Mouse (Mus musculus): ENCODE results near the gene Rtl8c.
A peak's percentile ranks its signal among the peaks of the same experiment; 100 is the strongest.
"Not testable (repeated sequence)": the region's sequence is repeated elsewhere in the genome, so short reads cannot be mapped to it uniquely, and the experiment has no call there.

The Rtl8c gene

DNA sequence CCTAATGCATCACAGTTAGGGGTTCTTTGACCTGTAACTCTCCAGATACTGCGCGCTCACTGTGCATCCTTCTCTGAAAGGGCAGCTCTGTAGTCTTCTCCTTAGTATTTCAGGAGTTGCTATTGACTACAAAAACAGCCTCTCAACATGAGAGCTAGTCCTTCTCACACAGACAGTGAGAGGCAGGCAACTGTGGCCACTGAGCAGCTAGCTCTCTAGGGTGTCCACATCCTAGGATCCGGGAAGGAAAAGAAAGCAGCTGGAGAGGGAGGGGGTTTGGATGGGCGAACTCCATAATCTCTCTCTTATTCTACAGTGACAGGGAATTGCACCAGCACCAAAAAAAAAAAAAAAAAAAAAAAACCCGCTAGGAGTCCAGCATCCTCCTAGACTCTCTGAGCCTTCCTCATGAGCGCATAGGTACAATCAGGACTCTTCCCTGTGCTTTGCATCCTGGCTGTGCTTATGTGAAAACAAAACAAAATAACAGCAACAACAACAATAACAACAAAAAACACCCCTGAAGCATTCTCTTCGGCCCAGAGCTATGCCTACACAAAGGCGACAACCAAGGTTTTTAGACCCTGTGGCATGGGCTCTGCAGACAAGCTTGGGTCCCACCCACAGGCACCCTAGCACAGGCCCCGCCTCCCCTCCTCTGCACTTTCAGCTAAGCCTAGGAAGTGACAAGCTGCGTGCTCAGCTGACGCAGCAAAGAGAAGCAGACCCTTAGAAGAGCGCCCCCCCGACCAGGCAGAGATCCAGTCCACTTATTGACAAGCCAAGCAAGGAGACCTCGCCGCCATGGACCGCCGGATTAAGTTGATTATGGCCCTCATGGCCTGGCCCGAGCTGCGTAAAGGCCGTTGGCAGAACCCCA, at the start of gene Rtl8c:
Gene Rtl8c, plus strand, starts transcription at position 791 of the 880 bp plus-strand sequence.
- no peak for DNase-seq (ENCODE audit: low read depth)

DNA sequence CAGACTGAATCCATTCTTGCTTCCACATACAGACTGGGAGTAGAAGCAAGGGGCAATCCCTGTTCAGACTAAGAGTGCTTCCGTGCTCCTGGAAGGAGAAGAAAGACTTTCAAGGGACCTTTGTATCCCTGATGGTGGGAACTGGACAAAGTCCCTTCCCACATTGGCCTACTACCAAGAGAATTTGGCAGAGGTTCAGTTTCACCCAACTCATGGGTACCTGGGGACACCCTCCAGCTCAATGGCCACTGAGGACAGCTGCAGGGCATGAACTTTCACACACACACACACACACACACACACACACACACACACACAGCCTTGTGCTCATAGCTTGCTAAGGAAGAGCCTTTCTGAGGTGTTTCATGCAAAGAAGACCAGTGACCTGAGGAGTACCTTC, 28.5 kb upstream of the Rtl8c start:
- DNase-seq (ENCODE audit: low read depth): no peak

DNA sequence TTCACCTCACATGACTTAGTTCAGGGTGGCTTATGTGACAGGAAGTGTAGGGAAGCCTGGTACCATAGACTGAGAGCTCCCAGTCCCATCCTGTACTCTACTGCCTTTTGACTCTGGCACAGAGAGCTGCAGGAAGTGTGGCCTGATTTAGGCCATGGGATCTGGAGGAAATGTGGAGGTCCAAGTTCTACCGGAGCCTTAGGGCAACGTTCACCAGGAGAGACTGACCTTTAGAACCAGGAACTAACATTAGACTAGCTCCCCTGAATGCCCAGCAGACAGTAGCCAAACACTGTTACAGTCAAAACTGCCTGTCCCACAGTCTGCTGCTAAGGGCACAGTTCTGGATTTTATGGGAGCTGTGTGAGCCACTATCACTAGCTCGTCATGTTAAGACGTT, 26.4 kb upstream of the Rtl8c start:
- not testable (repeated sequence) for DNase-seq (ENCODE audit: low read depth)

DNA sequence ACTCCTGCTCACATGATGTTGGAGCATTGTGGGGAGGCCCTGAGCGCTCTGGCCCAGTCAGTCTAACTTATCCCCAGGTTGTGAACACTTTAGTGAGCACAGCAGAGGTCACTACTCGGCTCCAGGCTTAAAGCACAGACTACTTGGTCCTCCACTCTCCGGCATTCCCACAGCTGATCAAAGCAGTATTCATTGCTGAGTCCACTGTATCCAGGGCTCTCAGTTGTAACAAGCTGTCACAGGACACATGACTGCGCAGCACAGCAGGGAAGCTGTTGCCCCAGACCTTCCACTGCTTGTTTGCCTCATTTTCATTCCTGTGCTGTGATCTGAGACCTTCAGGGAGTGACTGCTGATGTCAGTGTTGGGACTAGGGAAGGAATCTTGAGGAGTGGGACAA, 24.4 kb upstream of the Rtl8c start:
- DNase-seq (ENCODE audit: low read depth): not testable (repeated sequence)

DNA sequence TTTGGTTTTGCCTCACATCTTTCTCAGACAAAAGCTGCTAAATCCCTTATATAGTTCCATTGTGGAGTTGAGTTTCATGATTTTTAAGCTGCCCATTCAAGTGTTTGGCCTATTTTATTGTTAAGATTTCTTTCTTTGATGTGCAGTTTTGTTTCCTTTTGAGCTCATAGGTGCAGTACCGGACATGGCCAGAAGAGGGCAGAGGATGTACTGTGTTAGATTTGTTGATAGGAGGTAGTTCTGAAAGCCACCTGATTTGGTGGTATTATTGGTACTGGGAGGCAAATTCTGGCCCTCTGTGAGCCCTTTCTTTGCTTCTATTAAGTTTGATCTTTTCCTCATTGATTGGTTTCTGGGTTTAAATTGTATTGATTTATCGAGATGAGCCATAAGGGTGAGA, 7.8 kb upstream of the Rtl8c start:
- DNase-seq (ENCODE audit: low read depth): not testable (repeated sequence)

DNA sequence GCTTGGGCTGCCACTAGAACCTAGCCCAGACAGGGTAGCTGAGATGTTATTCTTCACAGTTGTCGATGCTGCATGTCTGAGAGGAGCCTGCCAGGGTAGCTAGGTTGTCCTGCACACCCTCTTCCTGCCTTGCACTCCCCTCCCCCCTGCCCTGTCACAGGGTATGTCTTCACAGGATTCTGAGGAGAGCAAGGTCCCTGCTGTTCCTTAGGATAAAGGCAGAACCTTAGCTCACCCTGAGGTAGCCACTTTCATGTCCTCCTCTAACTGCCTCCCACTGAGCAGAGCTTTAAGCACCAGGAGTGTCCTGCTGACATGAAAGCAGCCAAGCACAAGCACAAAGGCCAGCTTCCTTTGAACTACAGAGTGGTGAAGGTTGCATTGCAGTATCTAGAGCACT, 1.7 kb upstream of the Rtl8c start:
- DNase-seq (ENCODE audit: low read depth): not testable (repeated sequence)

DNA sequence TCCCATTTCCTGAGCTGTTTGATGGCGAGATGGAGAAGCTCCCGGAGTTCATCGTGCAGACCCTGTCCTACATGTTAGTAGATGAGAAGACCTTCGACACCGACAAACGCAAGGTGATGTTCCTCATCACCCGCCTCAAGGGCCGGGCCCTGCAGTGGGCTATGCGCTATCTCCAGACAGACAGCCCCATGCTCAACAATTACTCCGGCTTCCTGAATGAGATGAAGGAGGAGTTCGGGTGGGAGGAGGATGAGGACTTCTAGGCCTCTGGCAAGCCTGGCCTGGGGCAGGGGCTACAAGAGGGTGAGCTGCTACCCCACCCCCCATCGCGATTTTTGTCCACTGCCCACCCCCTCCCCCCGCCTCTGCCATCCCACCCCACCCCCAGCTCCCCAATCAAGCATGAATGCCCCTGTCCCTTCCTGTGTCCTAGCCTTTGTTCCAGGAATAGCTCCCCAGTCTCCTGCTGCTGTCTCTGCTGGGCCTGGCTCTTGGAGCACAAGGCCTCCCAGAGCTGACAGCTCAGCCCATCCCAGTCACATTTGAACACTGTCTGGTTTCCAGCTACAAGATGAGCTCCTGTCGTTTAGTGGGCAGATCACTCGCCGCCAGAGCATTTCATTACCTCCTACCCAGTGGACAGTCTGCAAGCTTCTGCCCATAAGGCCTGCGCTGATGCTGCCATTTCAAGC, 436 bp downstream of the Rtl8c start:
- no peak for DNase-seq (ENCODE audit: low read depth)

DNA sequence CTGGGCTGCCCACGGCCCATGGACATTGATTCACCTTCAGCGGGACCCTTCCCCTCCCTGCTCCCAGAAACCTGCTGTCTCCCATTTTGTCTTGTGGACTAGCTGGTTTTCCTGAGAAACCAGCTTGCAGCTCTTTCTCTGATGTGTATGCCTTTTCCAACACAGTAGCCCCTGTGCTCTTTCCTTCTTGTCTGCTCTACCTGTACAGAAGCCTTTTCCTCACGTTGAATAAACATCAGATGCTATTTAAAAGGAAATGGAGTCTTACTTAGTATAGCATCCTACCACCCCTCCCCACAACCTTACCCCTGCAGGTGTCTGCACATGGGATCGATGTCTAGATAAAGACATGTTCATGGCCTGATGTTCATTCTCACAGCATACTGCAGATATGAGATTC, 1.0 kb downstream of the Rtl8c start, which contains the start of gene Gm14597:
Gene Gm14597, minus strand, starts transcription at position 101 of the 400 bp plus-strand sequence.
- not testable (repeated sequence) for DNase-seq (ENCODE audit: low read depth)

DNA sequence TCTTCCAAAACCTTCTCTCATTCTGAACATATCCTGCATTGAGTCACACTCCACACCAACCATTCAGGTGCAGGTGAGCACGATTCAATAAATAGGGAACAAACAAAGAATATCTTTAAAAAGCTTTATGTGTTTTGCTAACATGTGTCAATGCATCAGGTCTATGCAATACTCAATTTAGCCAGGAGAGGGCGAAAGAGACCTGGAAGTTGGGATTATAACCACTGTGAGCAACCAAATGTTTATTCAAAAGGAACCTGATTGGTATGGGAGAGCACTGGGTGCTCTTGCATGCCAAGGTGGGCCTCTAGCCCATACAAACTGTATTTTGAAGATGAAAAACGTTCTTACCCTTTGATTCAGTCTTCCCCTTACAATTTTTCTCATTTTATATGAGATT, 2.7 kb downstream of the Rtl8c start:
- DNase-seq (ENCODE audit: low read depth): peak; percentile 29

DNA sequence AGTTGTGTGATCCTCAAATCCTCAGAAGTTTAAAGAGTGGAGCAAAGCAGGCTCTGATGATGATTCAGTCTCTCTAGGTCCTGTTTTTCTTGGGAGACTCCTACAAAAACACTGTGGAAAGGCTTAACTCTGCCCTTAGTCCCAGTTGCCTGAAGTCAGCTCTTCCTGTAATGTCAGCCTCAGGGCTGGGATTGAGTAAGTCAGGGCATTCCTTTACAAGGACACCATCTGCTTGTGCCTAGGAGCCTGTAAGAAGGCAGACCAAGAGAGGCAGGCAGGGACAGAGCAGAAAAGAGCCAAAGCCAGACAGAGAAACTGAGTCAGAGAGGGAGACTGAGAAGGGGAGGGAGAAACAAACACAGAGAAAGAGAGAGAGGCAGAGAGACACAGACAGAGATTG, 3.6 kb downstream of the Rtl8c start:
- not testable (repeated sequence) for DNase-seq (ENCODE audit: low read depth)

DNA sequence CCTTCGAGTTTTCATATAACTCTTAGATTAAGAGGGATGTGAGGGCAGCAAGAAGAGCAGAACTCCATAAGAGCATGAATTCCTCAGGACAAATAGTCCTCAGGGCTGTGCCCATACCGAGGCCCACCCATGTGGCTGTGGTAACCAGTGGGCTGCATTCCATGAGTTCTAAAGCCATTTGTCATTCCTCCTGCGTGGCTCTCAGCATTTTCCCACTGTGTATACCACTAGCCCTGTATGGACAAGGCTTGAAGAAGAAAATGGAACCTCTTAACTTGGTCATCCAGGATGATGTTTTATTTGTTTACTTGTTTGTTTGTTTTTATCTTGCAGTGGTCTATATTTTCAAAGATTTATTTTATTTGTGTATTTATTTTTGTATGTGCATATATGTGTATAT, 30.3 kb downstream of the Rtl8c start:
- not testable (repeated sequence) for DNase-seq (ENCODE audit: low read depth)

DNA sequence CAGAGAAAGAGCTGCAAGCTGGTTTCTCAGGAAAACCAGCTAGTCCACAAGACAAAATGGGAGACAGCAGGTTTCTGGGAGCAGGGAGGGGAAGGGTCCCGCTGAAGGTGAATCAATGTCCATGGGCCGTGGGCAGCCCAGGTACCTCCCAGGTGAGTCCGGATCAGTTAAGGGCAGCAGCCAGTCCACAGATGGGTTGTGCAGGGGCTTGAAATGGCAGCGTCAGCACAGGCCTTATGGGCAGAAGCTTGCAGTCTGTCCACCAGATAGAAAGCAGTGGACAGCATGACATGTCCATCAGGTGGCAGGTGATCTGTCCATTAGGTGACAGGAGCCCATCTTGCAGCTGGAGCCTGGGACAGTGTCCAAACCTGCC, 34.8 kb downstream of the Rtl8c start:
- not testable (repeated sequence) for DNase-seq (ENCODE audit: low read depth)

DNA sequence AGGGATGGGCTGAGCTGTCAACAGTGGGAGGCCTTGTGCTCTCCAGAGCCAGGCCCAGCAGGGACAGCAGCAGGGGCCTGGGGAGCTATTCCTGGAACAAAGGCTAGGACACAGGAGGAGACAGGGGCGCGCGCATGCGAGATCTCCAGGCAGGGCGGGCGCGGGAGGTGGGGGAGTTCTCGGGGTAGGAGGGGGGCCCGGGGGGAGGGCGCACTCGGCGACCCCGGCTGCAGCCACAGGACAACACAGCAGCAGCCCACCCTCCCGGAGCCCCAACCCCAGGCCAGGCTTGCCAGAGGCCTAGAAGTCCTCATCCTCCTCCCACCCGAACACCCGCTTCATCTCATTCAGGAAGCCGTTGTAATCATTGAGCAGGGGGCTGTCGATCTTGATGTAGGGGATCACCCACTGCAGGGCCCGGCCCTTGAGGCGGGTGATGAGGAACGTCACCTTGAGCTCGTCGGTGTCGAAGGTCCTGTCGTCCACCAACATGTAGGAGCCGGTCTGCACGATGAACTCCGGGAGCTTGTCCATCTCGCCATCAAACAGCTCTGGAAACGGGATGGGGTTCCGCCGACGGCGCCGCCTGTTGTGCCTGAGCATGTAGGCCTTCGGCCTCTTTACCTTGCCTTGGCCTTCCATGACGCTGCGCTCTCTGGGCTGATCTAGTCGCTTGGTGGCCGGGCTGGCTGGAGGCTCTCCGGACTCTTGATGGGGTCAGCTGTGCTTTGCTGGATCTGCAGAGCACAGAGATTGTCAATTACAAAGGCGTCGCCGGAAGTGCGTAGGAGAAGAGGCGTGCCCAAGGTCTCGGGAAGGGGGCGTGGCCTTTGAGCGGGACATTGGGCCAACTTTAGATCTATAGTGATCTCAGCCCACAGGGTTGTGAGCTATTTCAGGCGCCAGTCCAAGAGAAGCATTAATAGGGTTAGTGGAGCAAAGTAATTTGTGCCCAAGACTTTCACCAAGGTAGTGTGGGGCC, 35.4 kb downstream of the Rtl8c start, which contains the start of gene Rtl8a:
Gene Rtl8a, minus strand, starts transcription at position 703 of the 982 bp plus-strand sequence.
- DNase-seq (ENCODE audit: low read depth): peak; percentile 35

DNA sequence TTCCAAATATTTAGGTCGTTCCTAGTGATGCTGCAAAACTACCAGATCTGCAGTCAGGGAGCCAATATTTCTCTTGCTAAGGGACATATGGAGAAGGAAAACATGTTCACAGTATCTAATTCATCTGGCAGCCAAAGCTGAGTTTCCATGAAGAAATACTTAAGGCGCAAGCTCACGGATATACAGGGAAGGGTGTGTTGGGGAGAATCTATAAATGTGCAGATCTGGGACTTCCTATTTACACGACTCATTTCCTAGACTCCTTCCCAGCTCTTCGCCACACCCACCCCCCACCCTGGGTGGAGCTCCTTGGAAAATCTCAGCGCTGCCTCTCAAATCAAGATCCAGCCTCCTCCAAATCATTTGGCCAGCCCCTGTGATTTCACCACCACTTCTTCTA, 38.1 kb downstream of the Rtl8c start:
- no peak for DNase-seq (ENCODE audit: low read depth)

DNA sequence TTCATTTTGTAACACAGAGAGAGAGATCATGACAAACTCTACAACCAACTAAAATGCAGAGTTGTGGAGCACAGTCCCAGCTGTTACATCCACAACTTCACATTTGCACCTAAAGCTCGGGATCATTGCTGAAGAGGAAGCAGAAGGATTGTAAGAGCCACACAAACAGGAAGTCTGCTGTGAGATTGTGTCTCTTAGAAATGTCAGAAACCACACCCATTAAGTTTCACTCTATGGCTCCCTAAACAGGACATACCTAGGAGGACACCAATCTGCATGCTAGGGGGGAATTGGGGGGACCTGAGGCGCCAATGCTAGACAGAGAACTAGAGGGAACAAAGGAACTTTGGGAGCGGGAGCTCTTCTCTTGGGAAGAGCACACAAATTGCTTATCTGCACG, 45.1 kb downstream of the Rtl8c start:
- DNase-seq (ENCODE audit: low read depth): not testable (repeated sequence)
